Mouse (Mus musculus): Measurements from ENCODE around the gene Spint2. TPM values are rescaled to one million over a fixed set of nuclear protein-coding genes. Genes with fewer than 3 reads are reported as not detected.

Spint2 gene
- total and polyA plus RNA-seq, 3 experiments = 4.1 to 29.1 TPM; not detected in 1

GRCm38 (mm10) chr7:29247706-29248105 is 34.0 kb downstream of the Spint2 start:
- peaks cover 0 to 2% of the 10 kb centered on the region in 2 experiments; a peak in 1 of 4 replicates for H3K4me1 ChIP-seq (ENCODE audit: control insufficient read depth in 1 of 2, insufficient read depth in 2 of 2)

GRCm38 (mm10) chr7:29247314-29247700 is 34.4 kb downstream of the Spint2 start:
- H3K27ac ChIP-seq (ENCODE audit: insufficient read depth, low read depth) = no peak overlapping the region
- H3K79me2 ChIP-seq (replicated peaks; ENCODE audit: control insufficient read depth, extremely low read depth, insufficient read depth, poor library complexity, severe bottlenecking) = no peaks in the 10 kb centered on the region
- no peaks in the 10 kb centered on the region for H3K27me3 ChIP-seq (replicated peaks)
- H3K4me3 ChIP-seq (replicated peaks in 1 of 3; ENCODE audit: low read depth in 2 of 3, low read length in 2 of 3, poor library complexity in 1 of 3) = no peak overlapping the region
- dilution Hi-C loops (cut with MboI; ENCODE audit: extremely low pct_ligation_motif_present, extremely low pct_unique_long_range_greater_than_20kb, low sequenced_read_pairs) (no loop called here), in situ Hi-C loops (cut with MboI; ENCODE audit: low pct_ligation_motif_present, low pct_unique_long_range_greater_than_20kb, low sequenced_read_pairs) (loop anchor here (5.0 kb wide), 1 partner anchor 35 kb away; the partner anchor contains the start of gene Catsperg1)
- no peak overlapping the region for H3K9ac ChIP-seq (ENCODE audit: insufficient read depth, low read depth)
- H3K9me3 ChIP-seq (replicated peaks; ENCODE audit: low read length) = no peaks in the 10 kb centered on the region
- no peak overlapping the region for H3K4me2 ChIP-seq (ENCODE audit: insufficient read depth, low read depth, poor library complexity, severe bottlenecking)
- DNase-seq (ENCODE audit: extremely low read depth) = peak; percentile 51
- H3K4me1 ChIP-seq (ENCODE audit: control insufficient read depth in 1 of 2, insufficient read depth in 2 of 2) = peaks cover 0 to 3% of the 10 kb centered on the region in 2 experiments; a peak in 1 of 4 replicates
- peaks cover 29 to 58% of the 10 kb centered on the region in 2 experiments for H3K36me3 ChIP-seq (replicated peaks in 1 of 2; ENCODE audit: control insufficient read depth in 1 of 2, insufficient read depth in 1 of 2, low read length in 1 of 2)
- TF ChIP-seq SIN3A (IDR thresholded peaks at IDR 0.05; ENCODE audit: low read length) = no peak
- TF ChIP-seq SMC3 (IDR thresholded peaks at IDR 0.05; ENCODE audit: low read depth, low read length) = peak; percentile 84
- TF ChIP-seq CTCF (conservative IDR thresholded peaks at IDR 0.05 in 1 of 2, IDR thresholded peaks at IDR 0.05 in 1 of 2; ENCODE audit: low read depth in 2 of 2, low read length in 2 of 2) = peak; percentile 63 to 85
- peak; percentile 38 for TF ChIP-seq RAD21 (IDR thresholded peaks at IDR 0.05; ENCODE audit: low read depth, low read length)

More at GRCm38 (mm10) chr7:29247706-29248105, 34.0 kb downstream of the Spint2 start:
- no peak for DNase-seq (ENCODE audit: extremely low read depth)
- H3K36me3 ChIP-seq (replicated peaks in 1 of 2; ENCODE audit: control insufficient read depth in 1 of 2, insufficient read depth in 1 of 2, low read length in 1 of 2) = peaks cover 29 to 58% of the 10 kb centered on the region in 2 experiments
- TF ChIP-seq ZC3H11A (IDR thresholded peaks at IDR 0.05; ENCODE audit: low read depth, low read length) (no peak), GABPA (IDR thresholded peaks at IDR 0.05; ENCODE audit: insufficient replicate concordance, low read depth, low read length) (no peak), SMC3 (IDR thresholded peaks at IDR 0.05; ENCODE audit: low read depth, low read length) (no peak), SIN3A (IDR thresholded peaks at IDR 0.05; ENCODE audit: low read length) (no peak), MAFK (IDR thresholded peaks at IDR 0.05; ENCODE audit: insufficient replicate concordance, low read length) (no peak), NELFE (IDR thresholded peaks at IDR 0.05; ENCODE audit: low read depth, low read length) (no peak), KAT2A (IDR thresholded peaks at IDR 0.05; ENCODE audit: insufficient replicate concordance, low read length) (no peak), ETS1 (conservative IDR thresholded peaks at IDR 0.05; ENCODE audit: low read depth, low read length) (no peak), CHD2 (IDR thresholded peaks at IDR 0.05; ENCODE audit: low read length) (no peak), RCOR1 (conservative IDR thresholded peaks at IDR 0.05; ENCODE audit: low read depth, low read length) (no peak), ZKSCAN1 (IDR thresholded peaks at IDR 0.05; ENCODE audit: borderline replicate concordance, low read depth, low read length) (no peak), USF1 (IDR thresholded peaks at IDR 0.05; ENCODE audit: low read depth, low read length) (no peak), CTCF (conservative IDR thresholded peaks at IDR 0.05 in 1 of 2, IDR thresholded peaks at IDR 0.05 in 1 of 2; ENCODE audit: low read depth in 2 of 2, low read length in 2 of 2) (no peak), JUND (conservative IDR thresholded peaks at IDR 0.05; ENCODE audit: low read depth, low read length) (no peak), ELF1 (IDR thresholded peaks at IDR 0.05; ENCODE audit: low read depth, low read length) (no peak), TCF12 (IDR thresholded peaks at IDR 0.05; ENCODE audit: low read depth, low read length) (no peak), RAD21 (IDR thresholded peaks at IDR 0.05; ENCODE audit: low read depth, low read length) (no peak)
- no peak overlapping the region for H3K27ac ChIP-seq (ENCODE audit: insufficient read depth, low read depth)
- no peaks in the 10 kb centered on the region for H3K79me2 ChIP-seq (replicated peaks; ENCODE audit: control insufficient read depth, extremely low read depth, insufficient read depth, poor library complexity, severe bottlenecking)
- H3K9me3 ChIP-seq (replicated peaks; ENCODE audit: low read length) = no peaks in the 10 kb centered on the region
- H3K9ac ChIP-seq (ENCODE audit: insufficient read depth, low read depth) = no peak overlapping the region
- in situ Hi-C loops (cut with MboI; ENCODE audit: low pct_ligation_motif_present, low pct_unique_long_range_greater_than_20kb, low sequenced_read_pairs) (loop anchor here (5.0 kb wide), 1 partner anchor 35 kb away; the partner anchor contains the start of gene Catsperg1), dilution Hi-C loops (cut with MboI; ENCODE audit: extremely low pct_ligation_motif_present, extremely low pct_unique_long_range_greater_than_20kb, low sequenced_read_pairs) (no loop called here)
- H3K4me3 ChIP-seq (replicated peaks in 1 of 3; ENCODE audit: low read depth in 2 of 3, low read length in 2 of 3, poor library complexity in 1 of 3) = no peak overlapping the region
- no peaks in the 10 kb centered on the region for H3K27me3 ChIP-seq (replicated peaks)
- no peak overlapping the region for H3K4me2 ChIP-seq (ENCODE audit: insufficient read depth, low read depth, poor library complexity, severe bottlenecking)
